Mouse (Mus musculus): ENCODE results near the gene Ep400.

DNA sequence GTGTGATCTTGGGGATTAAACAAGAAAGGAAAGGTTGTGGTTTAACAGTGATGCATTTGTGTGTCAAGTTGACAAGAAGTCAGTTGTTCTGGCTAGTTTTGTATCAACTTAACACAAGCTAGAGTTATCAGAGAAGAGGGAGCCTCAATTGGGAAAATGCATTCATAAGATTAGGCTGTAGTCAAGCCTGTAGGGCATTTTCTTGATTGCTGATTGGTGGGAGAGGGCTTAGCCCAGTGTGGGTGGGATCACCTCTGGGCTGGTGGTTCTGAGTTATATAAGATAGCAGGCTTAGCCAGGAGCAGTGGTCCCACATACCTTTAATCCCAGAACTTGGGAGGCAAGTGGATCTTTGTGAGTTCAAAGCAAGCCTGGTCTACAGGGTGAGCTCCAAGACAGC, 124.1 kb downstream of the Ep400 start:
- no peak for TF ChIP-seq CTCF (IDR thresholded peaks at IDR 0.05; ENCODE audit: low read depth)
- TF ChIP-seq EP300 (optimal IDR thresholded peaks at IDR 0.05): no peak
